Mouse (Mus musculus) hematopoietic stem cell, adult 5-6 weeks (primary cell): ENCODE results near the gene Fam177a. TPM values are rescaled to one million over a fixed set of nuclear protein-coding genes. Genes with fewer than 3 reads are reported as not detected.

Source experiments
- total RNA-seq: library from RNA; stranded (forward); fragments of 172-1452, 232-1000 nt; gene quantifications from 2 replicates; pipeline ENCODE4 v1.2.3, GENCODE M21; 2017

Gene Fam177a
- total RNA-seq, 1 experiment from 2014 or later: 21.1 TPM

Other genes starting within 250 kb of the Fam177a start
- not detected in 2 replicates for gene Gm20403, start 137.9 kb upstream of the Fam177a start, total RNA-seq
- gene Baz1a, start 110.1 kb upstream of the Fam177a start, total RNA-seq: 66.6 and 74.0 TPM in 2 replicates
- 7.3 and 9.9 TPM in 2 replicates for gene 2700097O09Rik, start 44.4 kb upstream of the Fam177a start, total RNA-seq
- gene Srp54a, start 44.2 kb upstream of the Fam177a start, total RNA-seq: 131 and 262 TPM in 2 replicates
- 35.8 and 71.0 TPM in 2 replicates for gene Srp54b, start 30.6 kb downstream of the Fam177a start, total RNA-seq
- gene 1700047I17Rik2, start 75.1 kb downstream of the Fam177a start, total RNA-seq: 3.0 TPM in 1 of 2 replicates, not detected in the other
- gene Srp54c, start 105.7 kb downstream of the Fam177a start, total RNA-seq: 93.1 and 110 TPM in 2 replicates
- gene 1110008L16Rik, start 175.1 kb downstream of the Fam177a start, total RNA-seq: 25.1 and 29.5 TPM in 2 replicates
- 26.2 and 30.3 TPM in 2 replicates for gene Ppp2r3c, start 178.5 kb downstream of the Fam177a start, total RNA-seq